Mouse (Mus musculus) gastrocnemius, postnatal 10 days (tissue): ENCODE data around the gene Ltbp2. TPM values are rescaled to one million over a fixed set of nuclear protein-coding genes. Genes with fewer than 3 reads are reported as not detected.

Experiments used
- DNase-seq: peaks from one replicate; pipeline ENCODE4 v3.0.0; 2021; ENCODE audit warnings: mixed read lengths
- total RNA-seq, 2 experiments: library from RNA; stranded (reverse); gene quantifications; 2 replicates each; pipeline ENCODE4 v1.2.3; 2021

The Ltbp2 gene
- total RNA-seq, 2 experiments from 2014 or later = 1.9 to 2.5 TPM

GRCm38 (mm10) chr12:84802625-84803024, 73.7 kb downstream of the Ltbp2 start:
- no peak for DNase-seq

GRCm38 (mm10) chr12:84801532-84802110, 74.7 kb downstream of the Ltbp2 start:
- no peak for DNase-seq

- DNase-seq = no peak
Measured at GRCm38 (mm10) chr12:84800419-84800818, 75.9 kb downstream of the Ltbp2 start.

- no peak for DNase-seq
Measured at GRCm38 (mm10) chr12:84799086-84799485, 77.2 kb downstream of the Ltbp2 start.

- DNase-seq = no peak
Measured at GRCm38 (mm10) chr12:84794647-84795046, 81.7 kb downstream of the Ltbp2 start.

- no peak for DNase-seq
Measured at GRCm38 (mm10) chr12:84792629-84793028, 83.7 kb downstream of the Ltbp2 start.

- no peak for DNase-seq
Measured at GRCm38 (mm10) chr12:84790853-84791252, 85.5 kb downstream of the Ltbp2 start.

GRCm38 (mm10) chr12:84786091-84786490, 90.2 kb downstream of the Ltbp2 start:
- no peak for DNase-seq

- DNase-seq = peak; percentile 95
Measured at GRCm38 (mm10) chr12:84784604-84785381, 91.5 kb downstream of the Ltbp2 start.

- DNase-seq = no peak
Measured at GRCm38 (mm10) chr12:84776229-84776628, 100.1 kb downstream of the Ltbp2 start.

- no peak for DNase-seq
Measured at GRCm38 (mm10) chr12:84774376-84774775, 102.0 kb downstream of the Ltbp2 start.

- no peak for DNase-seq
Measured at GRCm38 (mm10) chr12:84773476-84773875, 102.9 kb downstream of the Ltbp2 start.

- DNase-seq = peak; percentile 92
Measured at GRCm38 (mm10) chr12:84772726-84773441, 103.4 kb downstream of the Ltbp2 start, which contains the start of the genes Npc2 and Isca2. Npc2 (minus strand) TSS chr12:84773152. Isca2 (plus strand) TSS chr12:84773251.

GRCm38 (mm10) chr12:84771981-84772520, 104.3 kb downstream of the Ltbp2 start:
- DNase-seq = no peak

GRCm38 (mm10) chr12:84769624-84770023, 106.7 kb downstream of the Ltbp2 start:
- no peak for DNase-seq

GRCm38 (mm10) chr12:84767510-84767909, 108.8 kb downstream of the Ltbp2 start:
- DNase-seq = no peak

- no peak for DNase-seq
Measured at GRCm38 (mm10) chr12:84766113-84766735, 110.1 kb downstream of the Ltbp2 start.

GRCm38 (mm10) chr12:84765506-84765905, 110.8 kb downstream of the Ltbp2 start:
- DNase-seq = no peak

- no peak for DNase-seq
Measured at GRCm38 (mm10) chr12:84764756-84765155, 111.6 kb downstream of the Ltbp2 start.

- DNase-seq = no peak
Measured at GRCm38 (mm10) chr12:84763577-84764218, 112.6 kb downstream of the Ltbp2 start.

- DNase-seq = no peak
Measured at GRCm38 (mm10) chr12:84762532-84762931, 113.8 kb downstream of the Ltbp2 start.

GRCm38 (mm10) chr12:84759063-84759462, 117.3 kb downstream of the Ltbp2 start:
- no peak for DNase-seq
